8 mouse cellular contexts compared by ENCODE assay signal in genomic region chr1:180793445-180794117, GRCm38 (mm10). TPM values are rescaled to one million over a fixed set of nuclear protein-coding genes. Genes with fewer than 3 reads are reported as not detected.
DNase-seq lines count a peak whose midpoint lies in the region; ATAC-seq and TF ChIP-seq lines count a peak whose summit lies in the region.

No protein-coding gene starts in this region.

- peak overlapping the region; percentile 40 for H3K9ac ChIP-seq in liver, postnatal 0 days (replicated peaks)

- TF ChIP-seq EP300 in liver, postnatal 0 days (IDR thresholded peaks at IDR 0.05; ENCODE audit: low read depth): no peak

- no peak overlapping the region for H3K27ac ChIP-seq in layer of hippocampus, adult 2 months
- H3K27ac ChIP-seq in liver, postnatal 0 days (ENCODE audit: low read depth): no peak overlapping the region

- TF ChIP-seq CTCF in layer of hippocampus, adult 2 months (conservative IDR thresholded peaks at IDR 0.05): no peak
- peak; percentile 53 for TF ChIP-seq CTCF in liver, postnatal 0 days (IDR thresholded peaks at IDR 0.05; ENCODE audit: low read depth)

- WGBS in liver, postnatal 0 days (ENCODE audit: insufficient replicate concordance): 7% methylated on average over 18 of the region's 18 CpGs

- DNase-seq in layer of hippocampus, adult 2 months (ENCODE audit: low spot score in 2 of 2): no peak
- DNase-seq in layer of hippocampus, postnatal 14 days (ENCODE audit: low spot score in 2 of 2): no peak
- peak; percentile 59 for DNase-seq in embryo, embryonic 11 days
- DNase-seq in induced T-regulatory cell, adult 2 months (ENCODE audit: low read depth): peak; percentile 37
- peak; percentile 60 for DNase-seq in liver, postnatal 0 days
- DNase-seq in spleen, adult 18-20 months: no peak
- no peak for DNase-seq in layer of hippocampus, postnatal 36 days

- ATAC-seq in liver, postnatal 0 days: peak; percentile 79
- peak; percentile 68 for ATAC-seq in neutrophil, adult 5-6 weeks (ENCODE audit: extremely low read depth, insufficient number of reproducible peaks, low FRiP score, poor library complexity, severe bottlenecking)

- H3K4me2 ChIP-seq in liver, postnatal 0 days (ENCODE audit: low read depth, low read length): peak overlapping the region; percentile 68

- peaks cover 12% of the 10 kb centered on the region for H3K4me1 ChIP-seq in liver, postnatal 0 days (ENCODE audit: insufficient read depth)

- H3K27me3 ChIP-seq in liver, postnatal 0 days (ENCODE audit: insufficient read depth, low read length): 0 out of 2 replicates have a peak, but pooled peaks cover 3% of the 10 kb centered on the region

- peak overlapping the region; percentile 39 for H3K4me3 ChIP-seq in layer of hippocampus, adult 2 months
- peak overlapping the region; percentile 24 for H3K4me3 ChIP-seq in liver, postnatal 0 days (ENCODE audit: low read depth, low read length)

- no peaks in the 10 kb centered on the region for H3K9me3 ChIP-seq in liver, postnatal 0 days (ENCODE audit: low read length)

- H3K36me3 ChIP-seq in liver, postnatal 0 days (replicated peaks; ENCODE audit: insufficient read depth, low read length): no peaks in the 10 kb centered on the region

RNA-seq across cellular contexts. Expression of gene H3f3a, which starts 20.2 kb away (rescaled TPM):
- total RNA-seq in layer of hippocampus, adult 2 months (2021): 100 to 1,000 TPM; 319 to 351 TPM
- total RNA-seq in layer of hippocampus, postnatal 14 days (2021): 100 to 1,000 TPM; 418 to 459 TPM
- 1,306 and 1,327 TPM in 2 replicates for polyA plus RNA-seq in liver, postnatal 0 days (2015; fragmentation: Nextera tagmentation; extraction: Ambion mirVana)
- total RNA-seq in neutrophil, adult 5-6 weeks (2017): 2,143 and 2,209 TPM in 2 replicates
- total RNA-seq in layer of hippocampus, postnatal 36 days (2021): 100 to 1,000 TPM; 365 to 366 TPM

RNA-seq across cellular contexts. Expression of gene Sde2, which starts 57.3 kb away (rescaled TPM):
- total RNA-seq in layer of hippocampus, adult 2 months (2021): 10 to 100 TPM; 22.9 TPM
- total RNA-seq in layer of hippocampus, postnatal 14 days (2021): 10 to 100 TPM; 21.2 to 22.8 TPM
- polyA plus RNA-seq in liver, postnatal 0 days (2015; fragmentation: Nextera tagmentation; extraction: Ambion mirVana): 11.5 and 11.8 TPM in 2 replicates
- total RNA-seq in neutrophil, adult 5-6 weeks (2017): 33.0 and 38.8 TPM in 2 replicates
- total RNA-seq in layer of hippocampus, postnatal 36 days (2021): 10 to 100 TPM; 23.6 to 24.0 TPM

Comparison
In these comparisons a context has a peak if more than half of its experiments do, and no peak if none do; other contexts are left out.
1. DNase-seq: peak in embryo, embryonic 11 days (single experiment), induced T-regulatory cell, adult 2 months (single experiment) and liver, postnatal 0 days (single experiment); none in layer of hippocampus, adult 2 months (0 of 2), layer of hippocampus, postnatal 14 days (0 of 2), spleen, adult 18-20 months (0 of 2) and layer of hippocampus, postnatal 36 days (0 of 2).